Mouse (Mus musculus) yolk sac, embryonic 10.5 days (tissue): ENCODE measurements around the gene Zfp518b.

Experiments used
- DNase-seq: peaks from one replicate; pipeline ENCODE4 v3.0.0-alpha.2; 2017; ENCODE audit warnings: low spot score

Zfp518b gene

DNA sequence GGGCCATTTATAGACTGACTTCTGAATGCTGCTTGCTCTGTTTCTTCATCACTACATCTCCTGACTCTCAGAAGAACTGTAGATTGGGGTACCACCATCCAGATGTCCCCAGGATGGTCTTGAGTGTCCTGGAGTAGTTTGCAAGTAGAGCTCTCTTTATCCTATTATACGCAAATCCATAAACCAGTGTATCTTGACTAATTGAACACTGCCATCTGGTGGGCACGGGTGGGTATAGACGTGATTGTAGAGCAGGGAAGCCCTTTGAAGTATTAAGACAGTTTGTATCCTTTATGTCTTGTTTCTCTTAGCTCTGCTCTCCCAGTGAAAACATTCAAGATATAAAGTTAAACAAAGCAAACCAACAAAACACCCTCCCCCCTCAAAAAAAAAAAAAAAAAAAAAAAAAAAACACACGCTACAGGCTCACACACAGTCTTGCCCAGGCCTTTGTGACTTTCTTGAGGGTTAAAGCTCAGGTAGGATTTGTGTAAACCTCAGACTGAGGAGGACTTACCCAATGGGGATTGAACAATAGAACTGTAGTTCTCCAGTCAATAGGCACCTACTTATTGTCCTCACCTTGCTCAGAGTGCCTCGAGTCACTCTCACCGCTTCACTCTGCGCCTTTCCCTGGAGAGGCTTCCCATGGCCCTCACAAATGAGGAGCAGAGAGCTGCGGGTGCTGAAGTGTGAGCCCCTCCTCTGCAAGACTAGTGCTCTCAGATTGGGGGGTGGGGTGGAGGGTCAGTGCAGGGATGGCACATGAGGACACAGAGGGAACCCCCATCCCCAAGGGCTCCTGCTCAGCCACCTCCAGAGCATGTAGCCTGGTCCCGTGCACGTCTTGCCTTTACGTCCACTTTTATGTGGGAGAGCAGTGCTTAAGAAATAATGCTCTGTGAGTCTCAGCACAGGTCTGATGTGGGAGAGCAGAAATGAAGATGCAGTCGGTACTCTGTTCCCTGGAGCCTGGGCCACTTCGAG is 51.9 kb downstream of the Zfp518b start:
- DNase-seq: peak; percentile 68

DNA sequence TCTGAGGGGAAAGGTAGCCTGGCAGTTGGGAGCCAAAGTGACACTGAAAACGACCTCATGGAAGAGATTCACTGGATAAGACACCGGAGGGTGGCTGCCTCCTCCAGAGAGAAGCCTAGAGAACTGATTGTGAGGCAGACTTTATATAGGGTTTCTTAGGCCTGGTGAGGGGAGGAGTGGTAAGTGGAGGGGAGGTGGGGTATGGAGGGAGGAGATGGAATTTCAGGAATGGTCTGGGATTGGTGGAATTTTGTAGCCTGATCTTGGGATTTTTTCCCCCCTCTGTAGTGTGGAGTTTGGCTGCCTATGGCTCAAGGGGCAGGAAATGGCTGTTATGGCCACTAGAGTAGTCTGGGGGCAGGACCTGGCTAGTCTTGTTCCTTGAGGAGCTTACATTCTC is 56.6 kb downstream of the Zfp518b start:
- DNase-seq: no peak

DNA sequence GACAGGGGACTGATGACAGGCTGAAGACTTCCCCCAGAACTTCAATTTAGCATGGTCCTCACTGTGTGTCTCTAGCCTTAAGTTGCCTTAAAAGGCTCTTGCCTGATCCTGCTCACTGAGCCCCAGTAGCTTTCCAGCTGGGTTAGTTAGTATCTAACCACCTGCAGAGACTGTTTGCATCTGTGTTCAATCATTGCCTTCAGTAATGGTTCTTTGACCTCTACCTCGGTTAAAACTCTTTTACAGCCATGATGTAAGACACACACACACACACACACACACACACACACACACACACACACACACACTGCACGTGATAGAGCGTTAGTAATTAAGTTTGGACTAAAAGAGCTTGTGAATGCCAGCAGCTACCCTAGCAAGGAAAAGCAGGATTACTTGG is 57.7 kb downstream of the Zfp518b start:
- peak; percentile 16 for DNase-seq

DNA sequence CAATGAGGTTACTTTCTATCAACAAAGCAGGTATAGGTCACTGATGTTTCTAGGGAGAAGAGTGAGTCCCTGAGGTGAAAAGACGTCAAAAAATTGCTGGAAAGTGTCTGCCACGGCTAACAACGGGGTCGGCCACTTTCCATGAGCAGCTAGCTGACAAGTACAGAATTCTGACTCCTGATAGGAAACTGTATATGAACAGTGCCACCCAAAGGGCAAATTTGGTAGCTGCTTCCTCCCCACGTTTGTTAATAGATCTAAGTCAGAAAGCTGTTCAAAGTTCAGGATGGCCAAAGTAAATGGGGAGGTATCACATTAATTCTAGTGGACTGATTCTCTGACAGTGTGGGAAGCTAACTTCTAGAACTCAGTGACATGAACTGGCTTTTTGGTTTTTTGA is 63.8 kb downstream of the Zfp518b start:
- no peak for DNase-seq

DNA sequence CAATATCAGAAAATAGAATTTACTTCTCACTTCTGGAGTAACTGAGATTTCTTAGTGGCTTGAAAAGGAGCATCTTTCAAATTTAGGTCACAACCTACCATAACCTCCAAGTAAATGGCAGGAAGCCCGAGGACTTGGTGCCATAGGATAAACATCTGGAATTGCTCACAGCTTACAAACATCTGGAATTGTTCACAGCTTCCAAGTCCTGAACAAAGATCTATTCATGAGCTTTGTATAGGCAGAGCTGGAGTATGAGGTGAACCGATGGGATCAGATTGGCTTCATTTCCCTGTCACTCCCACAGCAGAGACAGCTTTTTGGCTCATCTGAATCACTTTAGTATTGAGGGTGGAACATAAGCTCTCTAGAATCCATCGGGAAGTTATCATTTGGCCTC is 65.7 kb downstream of the Zfp518b start:
- no peak for DNase-seq
